Mouse (Mus musculus) retina, adult 2 months (tissue): ENCODE results near the gene Lpin1.
A peak's percentile ranks its signal among the peaks of the same experiment; 100 is the strongest.

Experiments used
- DNase-seq: peaks from one replicate; pipeline ENCODE4 v3.0.0-alpha.2; 2012; ENCODE audit warnings: low read depth, low spot score

Gene Lpin1

DNA sequence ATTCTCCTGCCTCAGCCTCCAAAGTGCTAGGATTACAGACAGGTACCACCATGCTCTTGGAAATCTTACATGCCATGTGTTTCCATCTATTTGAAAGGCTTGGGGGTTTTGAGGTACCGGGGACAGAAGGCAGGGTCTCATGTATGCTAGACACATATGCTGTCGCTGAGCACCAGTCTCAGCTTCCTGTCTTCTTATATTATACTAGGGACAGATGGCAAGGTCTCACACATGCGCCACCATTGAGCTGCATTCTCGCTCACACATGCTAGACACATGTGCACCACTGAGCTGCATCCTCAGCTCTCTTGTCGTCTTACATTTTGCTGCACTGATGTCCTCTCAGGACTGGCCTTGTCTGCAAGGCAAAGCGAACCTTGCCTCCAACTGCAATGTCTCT lies 8.7 kb upstream of the Lpin1 start:
- DNase-seq, result no peak

DNA sequence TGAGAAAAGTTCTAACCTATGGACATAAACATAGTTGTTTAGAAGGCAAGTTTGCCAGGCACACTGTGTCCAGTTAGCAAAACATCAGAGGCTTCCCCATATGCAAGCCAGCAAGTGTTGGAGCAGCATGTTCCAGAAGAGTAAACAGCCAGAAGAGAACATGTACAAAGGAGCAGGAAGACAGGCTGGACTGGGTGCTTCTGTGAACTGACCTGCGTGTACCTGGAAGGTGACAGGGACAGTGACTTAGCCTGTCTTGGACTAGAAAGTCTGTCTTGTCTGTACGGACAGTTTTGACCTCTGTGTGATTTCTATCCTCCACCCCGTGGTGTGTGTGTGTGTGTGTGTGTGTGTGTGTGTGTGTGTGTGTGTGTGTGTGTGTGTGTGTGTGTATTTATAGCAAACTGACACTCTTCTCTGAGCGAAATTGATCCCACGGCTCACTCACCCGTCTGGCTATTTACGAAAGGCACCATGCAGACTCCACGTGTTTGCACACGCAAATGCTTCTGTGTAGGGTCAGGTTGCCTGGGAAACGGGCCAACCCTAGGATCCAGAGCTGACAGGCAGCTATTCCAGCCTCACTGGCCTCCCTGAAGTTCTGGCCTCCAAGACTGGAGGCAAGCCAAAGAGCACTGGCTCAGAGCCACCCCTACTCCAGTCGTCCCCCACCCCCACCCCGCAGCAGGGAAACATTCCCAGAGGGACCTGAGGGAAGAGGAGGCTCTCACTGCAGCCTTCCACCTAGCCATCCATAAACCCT lies 7.9 kb upstream of the Lpin1 start:
- peak; percentile 18 for DNase-seq

DNA sequence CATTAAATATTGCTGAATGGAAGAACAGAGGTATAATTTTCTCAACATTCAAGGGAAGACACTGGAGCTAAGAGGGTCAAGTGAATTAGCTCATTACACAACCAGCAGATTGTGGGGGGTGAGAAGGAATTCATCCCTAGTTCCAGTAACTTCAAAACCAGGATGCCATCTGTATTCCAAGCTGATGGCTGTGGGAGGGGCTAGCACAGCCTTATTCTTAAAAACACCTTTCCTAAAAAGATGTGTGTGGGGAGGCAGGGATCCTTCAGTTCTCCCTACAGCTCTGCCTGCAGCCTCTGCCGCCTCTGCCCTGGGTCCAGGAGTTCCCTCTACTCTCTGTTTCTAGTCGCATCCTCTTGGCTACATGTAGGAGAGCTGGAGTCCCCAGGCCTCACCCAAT lies 5.0 kb upstream of the Lpin1 start:
- DNase-seq, result no peak

DNA sequence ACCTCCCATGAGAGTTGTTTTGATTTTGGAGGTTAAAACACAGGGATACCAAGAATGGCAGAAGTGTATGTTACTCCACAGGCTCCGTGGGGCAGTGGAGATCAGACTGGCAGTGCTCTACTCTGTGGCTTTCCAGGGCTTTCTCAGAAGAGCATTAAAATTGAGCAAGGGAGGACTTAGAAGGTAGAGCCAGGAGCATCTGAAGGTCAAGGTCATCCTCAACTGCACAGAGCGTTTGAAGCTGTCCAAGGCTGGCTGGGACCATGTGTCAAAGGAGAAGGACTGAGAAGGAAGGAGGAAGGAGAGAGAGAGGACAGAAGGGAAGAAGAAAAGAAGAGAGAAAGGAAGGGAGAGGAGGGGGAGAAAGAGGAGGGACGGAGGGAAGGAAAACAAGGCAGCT lies 3.8 kb upstream of the Lpin1 start:
- DNase-seq, result no peak

DNA sequence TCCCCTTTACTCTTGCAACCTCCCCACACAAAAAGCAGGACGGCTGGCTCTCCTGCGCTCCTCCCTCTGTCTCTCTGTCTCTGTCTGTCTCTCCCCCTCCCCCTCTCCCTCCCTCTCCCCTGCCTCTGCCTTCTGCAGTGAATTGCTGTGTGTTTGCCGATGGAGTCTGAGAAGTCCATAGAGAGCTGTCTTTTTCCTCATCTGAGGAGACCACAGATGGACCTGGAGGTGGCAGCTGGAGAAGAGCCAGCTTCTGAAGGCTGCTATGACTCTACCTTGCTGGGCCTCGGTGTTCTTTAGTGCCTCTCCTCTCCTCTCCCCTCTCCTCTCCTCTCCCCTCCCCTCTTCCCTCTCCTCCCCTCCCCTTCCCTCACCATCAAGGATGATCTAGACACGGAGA lies 5.1 kb downstream of the Lpin1 start:
- DNase-seq, result no peak

DNA sequence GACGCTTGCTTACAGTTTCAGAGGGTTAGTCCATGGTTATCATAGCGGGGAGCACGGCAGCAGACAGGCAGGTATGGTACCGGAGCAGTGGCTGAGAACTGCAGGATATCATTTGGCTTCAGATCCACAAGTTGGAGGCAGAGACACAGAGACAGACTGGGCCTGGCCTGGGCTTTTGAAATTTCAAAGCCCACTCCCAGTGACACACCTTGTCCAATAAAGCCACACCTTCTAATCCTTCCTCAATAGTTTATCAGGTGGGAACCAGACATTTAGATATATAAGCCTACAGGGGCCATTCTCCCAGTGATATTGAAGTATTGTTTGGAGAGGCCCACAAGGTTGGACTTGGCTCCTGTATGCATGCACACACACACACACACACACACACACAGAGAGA lies 8.5 kb downstream of the Lpin1 start:
- DNase-seq, result no peak

DNA sequence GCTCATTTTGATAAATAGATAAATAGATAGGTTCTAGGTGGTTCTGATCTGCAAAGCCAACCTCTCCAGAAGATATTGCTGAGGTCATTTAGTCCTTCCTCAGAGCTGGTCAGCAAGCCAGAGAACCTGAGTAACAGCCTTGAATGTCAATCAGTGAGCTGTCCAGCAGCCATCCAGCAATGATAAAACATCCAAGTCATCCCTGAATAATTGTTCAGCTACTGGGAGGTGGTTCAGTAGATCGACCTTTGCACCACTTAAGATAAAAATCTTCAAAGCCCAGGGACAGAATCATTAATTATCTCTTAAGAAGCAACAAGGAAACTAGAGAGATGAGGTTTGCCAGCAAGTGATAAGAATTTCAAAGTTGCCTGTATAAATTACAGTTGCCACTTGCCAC lies 10.4 kb downstream of the Lpin1 start:
- DNase-seq, result no peak

DNA sequence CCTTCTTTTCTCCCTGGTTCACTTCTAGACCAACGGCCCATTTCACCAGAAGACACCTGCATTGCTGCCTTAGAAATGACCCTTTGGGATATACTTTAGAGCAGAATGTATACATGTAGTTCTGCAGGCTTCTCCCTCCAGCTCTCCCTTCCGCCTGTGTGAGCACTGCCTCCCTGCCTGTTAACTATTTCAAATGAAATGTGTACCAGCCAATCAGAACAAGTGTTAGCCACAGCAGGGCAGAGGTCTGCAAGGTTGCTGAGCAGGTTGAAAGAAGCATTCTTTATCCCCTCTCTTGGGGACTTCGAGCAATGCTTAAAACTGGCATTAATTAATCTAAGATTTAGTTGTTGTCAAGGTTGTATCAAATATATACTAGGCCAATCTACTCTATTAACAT lies 11.4 kb downstream of the Lpin1 start:
- DNase-seq, result no peak

DNA sequence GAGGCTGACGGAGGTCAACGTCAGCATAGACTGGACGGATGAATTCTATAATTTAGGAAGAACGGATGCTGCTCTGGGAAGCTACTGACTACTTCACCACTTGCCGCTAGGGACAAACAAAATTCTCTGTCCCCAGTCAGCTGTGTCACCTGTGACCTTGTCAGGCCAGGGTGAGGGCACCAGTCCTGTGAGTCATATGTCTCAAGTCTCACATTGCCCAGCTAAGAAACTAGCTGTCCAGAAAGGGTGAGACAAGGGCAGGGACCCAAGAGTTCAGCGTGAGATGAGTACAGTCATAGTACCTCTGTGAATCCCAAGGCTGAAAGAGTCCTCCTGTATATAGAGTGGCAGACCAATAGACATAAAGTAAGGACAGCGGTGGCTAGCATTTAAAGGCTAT lies 17.0 kb downstream of the Lpin1 start:
- no peak for DNase-seq

DNA sequence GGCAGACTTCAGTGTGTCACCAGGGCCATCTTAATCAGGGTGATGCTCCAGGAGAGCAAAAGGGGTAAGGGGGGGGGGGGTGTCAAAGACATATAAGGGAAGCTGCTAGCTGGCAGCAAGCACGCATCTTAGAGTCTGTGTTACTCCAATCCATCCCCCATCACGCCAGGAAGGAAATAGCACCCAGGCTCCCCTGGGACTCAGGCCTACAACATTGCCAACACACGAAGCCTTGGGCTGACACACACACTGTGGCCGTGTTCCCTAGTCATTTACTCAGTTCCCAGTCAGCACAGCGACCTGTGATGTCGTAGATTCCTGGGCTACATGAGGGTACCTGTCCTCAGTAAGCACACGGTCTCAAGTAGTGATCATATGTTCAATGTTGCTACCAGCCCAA lies 17.8 kb downstream of the Lpin1 start:
- DNase-seq, result no peak

DNA sequence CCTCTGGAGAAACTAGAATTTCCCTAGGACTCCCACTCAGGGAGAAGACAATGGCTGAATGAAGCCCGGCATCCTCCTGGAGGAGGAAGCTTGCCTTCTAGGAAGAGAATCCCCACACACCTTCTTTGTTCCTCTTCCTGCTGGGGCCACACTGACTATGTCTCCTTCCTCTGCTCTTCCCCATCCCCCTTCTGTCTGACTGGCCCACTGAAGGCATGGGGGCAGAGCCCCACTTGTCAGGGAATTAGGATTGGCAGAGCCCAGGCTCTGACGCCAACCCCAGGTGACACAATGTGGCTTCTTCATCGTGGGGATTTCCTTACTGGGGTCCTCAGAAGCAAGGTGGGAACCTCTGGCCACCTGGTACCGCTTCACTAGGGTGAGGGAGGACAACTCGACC lies 18.3 kb downstream of the Lpin1 start:
- no peak for DNase-seq

DNA sequence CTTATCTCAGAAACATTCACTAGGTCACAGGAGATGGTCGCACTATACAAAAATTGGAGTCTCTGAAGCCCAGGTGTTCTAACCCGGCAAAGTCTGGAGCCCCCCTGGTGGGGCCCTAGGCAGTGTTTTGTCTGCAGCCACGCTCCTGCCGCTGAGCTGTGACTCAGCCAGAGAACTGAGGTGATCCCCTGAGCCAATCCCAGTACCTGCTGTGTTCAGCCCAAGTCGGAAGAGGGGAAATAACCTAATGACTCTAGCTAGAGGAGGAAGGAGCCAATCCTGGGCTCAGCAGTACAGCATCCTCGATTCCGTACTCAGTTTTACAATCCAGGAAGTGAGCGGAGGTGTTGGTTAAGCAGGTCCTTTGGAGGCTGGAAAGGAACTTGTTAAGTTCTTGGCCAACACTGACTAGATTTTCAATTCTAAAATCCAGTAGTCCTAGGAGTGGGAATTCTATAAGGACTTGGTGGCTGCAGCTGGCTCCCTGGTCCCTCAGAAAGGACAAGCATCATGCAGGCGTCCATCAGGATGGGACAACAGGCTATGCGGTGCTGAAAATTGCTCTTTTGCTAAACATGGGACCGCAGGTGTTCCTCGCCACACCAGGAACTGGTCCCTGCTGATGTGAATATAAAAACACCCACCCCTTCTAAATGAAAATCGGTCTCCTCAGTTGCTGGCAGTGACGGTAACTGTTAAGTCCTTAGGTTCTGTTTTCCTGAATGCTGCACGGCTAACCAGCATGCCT lies 19.1 kb downstream of the Lpin1 start:
- peak; percentile 59 for DNase-seq

DNA sequence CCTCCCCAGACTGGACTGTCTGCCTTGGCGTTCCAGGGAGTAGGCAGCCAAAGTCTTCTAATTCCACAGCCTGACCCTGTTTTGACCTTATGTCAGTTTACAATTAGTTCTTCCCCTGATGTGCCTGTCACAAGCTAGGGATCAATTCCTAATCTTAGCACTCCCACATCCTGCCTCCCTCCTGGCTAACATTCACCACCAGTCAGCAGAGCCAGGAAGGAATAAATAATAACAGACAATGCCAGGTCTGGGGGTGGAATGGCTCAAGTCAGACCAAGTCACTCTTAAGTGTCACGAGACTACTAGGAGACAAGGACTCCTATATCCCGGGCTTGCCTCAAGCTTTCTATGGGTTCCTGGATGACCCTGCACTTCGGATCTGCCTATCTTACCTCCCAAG lies 20.8 kb downstream of the Lpin1 start:
- no peak for DNase-seq

DNA sequence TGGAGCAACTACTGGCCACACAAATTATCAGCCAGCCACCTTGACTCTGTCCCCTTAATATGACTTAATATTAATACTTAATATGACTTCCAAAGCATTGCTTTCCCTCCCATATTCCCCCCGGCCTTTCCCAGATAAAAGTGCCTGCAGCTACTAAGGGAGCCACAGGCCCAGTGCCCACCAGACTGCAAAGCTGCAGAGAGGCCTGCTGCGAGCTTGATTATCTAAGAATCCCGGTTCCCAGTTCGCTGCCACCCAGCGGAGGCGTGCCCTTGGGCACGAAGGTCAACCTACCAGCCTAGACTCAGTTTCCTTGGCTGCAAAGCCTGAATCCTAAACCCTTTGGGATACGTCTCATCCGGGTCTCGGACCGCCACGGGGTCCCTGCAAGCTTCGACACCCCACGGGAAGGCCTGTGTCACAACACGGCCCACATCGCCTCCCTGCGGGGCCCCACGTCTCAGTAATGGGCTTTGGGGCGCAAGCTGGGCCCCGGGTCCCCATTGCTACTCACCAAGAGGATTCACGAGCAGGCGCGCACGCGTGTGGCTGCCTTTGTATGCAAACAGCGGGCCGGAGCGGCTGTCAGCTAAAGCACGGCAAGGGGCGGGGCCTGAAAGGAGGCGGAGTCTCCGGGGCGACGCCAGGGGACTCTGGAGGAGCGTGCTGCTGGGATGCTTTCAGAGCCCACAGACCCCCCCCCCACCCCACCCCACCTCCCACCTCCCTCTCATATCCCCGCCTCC lies 21.4 kb downstream of the Lpin1 start:
- DNase-seq, result peak; percentile 80

DNA sequence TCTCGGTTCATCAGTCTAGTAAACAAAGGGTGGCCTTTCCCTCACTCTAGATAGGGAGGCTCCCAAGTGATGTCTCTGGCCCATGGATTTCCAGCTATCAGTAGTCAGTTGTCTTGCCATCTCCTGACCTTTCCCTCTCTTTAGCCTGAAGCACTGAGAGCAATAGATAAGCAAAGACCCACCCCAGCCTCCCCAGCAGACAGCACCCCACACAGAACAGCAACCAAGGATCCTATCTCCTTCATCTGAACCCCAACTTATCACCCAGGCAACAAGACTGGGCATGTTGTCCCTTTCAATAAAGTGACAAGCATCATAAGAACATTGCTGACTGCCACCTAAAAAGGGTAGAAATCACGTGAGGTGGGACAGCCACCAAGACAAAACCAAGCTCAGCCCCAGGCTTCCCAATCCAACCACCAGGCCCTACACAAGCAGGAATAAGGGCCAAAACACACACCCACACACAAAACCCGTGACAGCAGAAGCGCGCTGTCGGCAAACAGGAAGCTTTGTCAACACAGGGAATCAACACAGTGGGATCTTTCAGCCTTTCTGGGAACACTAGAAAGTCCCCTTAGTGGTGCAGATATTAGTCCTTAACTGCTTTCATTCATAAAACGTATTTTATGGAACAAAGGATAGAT lies 22.2 kb downstream of the Lpin1 start:
- no peak for DNase-seq

DNA sequence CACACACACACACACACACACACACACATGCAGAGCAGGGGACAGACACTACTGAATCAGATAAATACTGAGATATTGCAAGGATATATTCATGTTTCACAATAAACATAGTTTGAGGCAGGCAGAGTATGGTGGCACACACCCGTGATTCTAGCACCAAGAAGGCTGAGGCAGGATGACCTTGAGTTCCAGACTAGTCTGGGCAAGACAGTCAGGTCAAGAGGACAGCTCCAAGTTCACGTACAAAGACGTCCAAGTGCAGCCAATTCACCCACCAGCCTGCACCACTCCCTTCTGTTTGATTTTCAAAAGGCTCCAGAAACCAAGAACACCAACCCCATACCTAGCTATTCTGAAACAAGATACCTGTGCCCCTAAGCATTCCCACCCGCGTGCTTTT lies 23.0 kb downstream of the Lpin1 start:
- DNase-seq, result no peak

DNA sequence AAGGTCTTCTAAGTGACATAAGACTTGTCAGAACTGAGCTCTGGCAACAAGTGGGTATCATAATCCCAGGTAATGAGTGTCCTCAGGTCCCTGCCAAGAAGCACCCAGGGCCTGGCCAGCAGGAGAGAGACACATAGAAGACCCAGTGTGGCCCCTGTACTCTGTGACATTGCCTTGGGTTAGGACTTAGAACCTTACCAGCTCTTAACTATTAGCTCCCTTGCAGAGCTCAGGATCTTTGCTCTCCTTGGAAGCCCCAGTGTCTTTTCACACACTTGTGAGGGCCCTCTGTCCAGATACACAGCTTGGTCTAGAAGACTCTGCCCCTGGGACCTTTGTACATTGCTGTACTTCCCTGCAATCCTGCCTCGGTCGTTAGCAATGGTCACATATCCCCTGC lies 23.7 kb downstream of the Lpin1 start:
- no peak for DNase-seq

DNA sequence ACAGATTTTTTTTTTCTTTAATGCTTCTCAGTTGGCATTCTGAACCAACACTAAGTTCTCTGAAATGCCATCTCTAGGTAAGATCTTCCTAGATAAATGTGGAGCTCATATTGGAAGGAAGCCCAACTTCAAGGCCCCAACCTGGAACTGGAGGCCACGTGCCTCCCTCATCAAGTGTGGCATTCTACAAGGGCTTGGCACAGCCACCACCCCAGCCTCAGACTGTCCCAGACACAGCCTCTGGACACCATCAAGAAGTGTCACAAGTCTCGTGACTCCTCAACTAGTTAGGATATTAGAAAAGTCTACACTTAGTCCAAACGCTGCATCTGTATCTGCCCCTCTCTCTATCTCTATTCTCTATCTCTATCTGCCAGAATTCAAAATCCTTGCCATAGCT lies 25.8 kb downstream of the Lpin1 start:
- no peak for DNase-seq

DNA sequence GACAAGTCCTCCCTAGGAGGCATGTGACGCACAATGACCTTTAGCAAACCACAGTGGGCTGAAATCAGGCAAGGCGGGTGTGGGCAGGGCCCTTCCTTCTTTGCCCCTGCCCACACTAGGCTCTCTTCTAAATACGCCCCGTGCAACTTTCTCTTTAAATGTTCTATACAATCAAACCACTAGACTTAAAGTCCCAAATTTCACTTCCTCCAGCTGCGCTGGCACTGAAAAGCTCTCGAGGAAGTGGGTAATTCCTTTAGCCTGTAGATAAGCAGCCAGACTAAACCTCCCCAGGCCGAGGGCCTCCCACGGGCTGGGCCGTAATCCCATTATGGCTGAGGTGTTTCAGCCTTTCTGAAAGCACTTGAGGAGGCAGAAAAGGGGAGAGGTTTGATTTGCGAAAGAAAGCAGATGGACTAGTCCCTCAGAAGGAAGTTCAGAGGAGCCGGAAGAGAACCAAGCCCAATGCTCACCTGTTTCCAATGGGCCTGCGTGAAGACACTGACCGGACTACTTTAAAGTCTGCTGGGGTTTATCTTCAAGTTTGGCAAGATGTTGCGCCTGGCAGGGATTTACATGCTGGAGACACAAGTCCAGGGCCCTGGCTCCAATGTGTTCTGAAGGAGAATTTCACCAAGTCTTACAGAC lies 26.6 kb downstream of the Lpin1 start:
- DNase-seq, result peak; percentile 63

DNA sequence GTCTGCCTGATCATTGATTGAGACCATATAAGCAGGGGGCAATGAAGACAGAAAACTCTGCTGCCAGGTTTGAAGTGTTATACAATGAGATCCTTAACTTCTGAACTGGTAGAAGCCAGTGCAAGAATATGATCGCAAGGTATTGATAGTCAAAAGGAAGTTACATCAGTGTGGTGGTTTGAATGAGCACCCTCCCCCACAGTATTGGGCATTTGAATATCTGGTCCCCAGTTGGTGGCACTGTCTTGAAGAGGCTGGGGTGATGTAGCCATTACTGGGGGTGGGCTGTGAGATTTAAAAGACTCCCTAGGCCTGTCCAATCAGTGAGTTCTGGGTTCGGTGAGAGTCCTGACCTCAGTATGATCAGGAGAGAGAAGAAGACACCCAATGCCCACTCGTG lies 27.5 kb downstream of the Lpin1 start:
- no peak for DNase-seq

DNA sequence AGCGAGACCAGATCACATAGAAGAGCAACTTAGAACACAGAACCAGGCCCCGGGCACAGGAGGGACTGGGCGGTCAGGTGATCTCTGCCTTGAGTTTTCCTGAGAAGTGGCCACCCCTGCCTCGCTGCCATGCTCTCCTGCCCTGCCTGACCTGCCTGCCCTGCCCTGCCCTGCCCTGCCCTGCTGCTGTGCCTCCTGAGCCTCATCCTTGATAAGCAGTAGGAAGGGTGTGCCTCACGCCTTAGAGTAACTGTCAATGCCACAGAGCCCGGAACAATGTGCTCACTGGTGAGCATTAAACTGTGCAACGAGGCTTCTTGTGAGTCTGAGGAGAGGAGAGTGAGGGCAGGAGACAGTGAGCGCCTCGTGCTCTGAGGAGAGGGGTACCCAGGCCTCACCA lies 30.5 kb downstream of the Lpin1 start:
- DNase-seq, result no peak
